Mouse (Mus musculus) neural tube, embryonic 11.5 days (tissue): ENCODE measurements around the gene Rbms3. TPM values are rescaled to one million over a fixed set of nuclear protein-coding genes. Genes with fewer than 3 reads are reported as not detected.

Experiments used
- ATAC-seq: fragments of 200-750 bp; cut with Nextera tagmentation; 2 replicates; pipeline ENCODE4 v1.8.0; 2017; ENCODE audit warnings: moderate number of reproducible peaks, mild to moderate bottlenecking, moderate TSS enrichment, moderate library complexity; ENCODE audit not compliant: insufficient read depth, low FRiP score, low TSS enrichment
- DNase-seq: peaks from one replicate; pipeline ENCODE4 v3.0.0-alpha.2; 2015; ENCODE audit warnings: low spot score
- H3K27ac ChIP-seq: fragments of 300-500 bp; sonication (generic); 2 replicates; pipeline ENCODE4 v1.5.1; 2014; ENCODE audit warnings: low read depth, mild to moderate bottlenecking, low read length
- H3K27me3 ChIP-seq: fragments of 300-500 bp; sonication (generic); 2 replicates; pipeline ENCODE4 v1.6.1; 2014; ENCODE audit warnings: mild to moderate bottlenecking, low read length, mixed read lengths; ENCODE audit not compliant: control insufficient read depth, insufficient read depth
- H3K36me3 ChIP-seq: fragments of 300-500 bp; sonication (generic); 2 replicates; pipeline ENCODE4 v1.6.1; 2014; ENCODE audit warnings: mild to moderate bottlenecking, low read length, moderate library complexity, mixed read lengths; ENCODE audit not compliant: control insufficient read depth, insufficient read depth
- H3K4me1 ChIP-seq: fragments of 300-500 bp; sonication (generic); 2 replicates; pipeline ENCODE4 v1.6.1; 2014; ENCODE audit warnings: low read length, mixed read lengths; ENCODE audit not compliant: control insufficient read depth, insufficient read depth
- H3K4me2 ChIP-seq: fragments of 300-500 bp; sonication (generic); 2 replicates; pipeline ENCODE4 v1.6.1; 2014; ENCODE audit warnings: low read depth, mild to moderate bottlenecking, moderate library complexity
- H3K4me3 ChIP-seq: fragments of 300-500 bp; sonication (generic); 2 replicates; pipeline ENCODE4 v1.5.1; 2014; ENCODE audit warnings: low read depth, low read length
- H3K9ac ChIP-seq: fragments of 300-500 bp; sonication (generic); 2 replicates; pipeline ENCODE4 v1.6.1; 2014; ENCODE audit warnings: mild to moderate bottlenecking, low read length
- H3K9me3 ChIP-seq: fragments of 300-500 bp; sonication (generic); 2 replicates; pipeline ENCODE4 v1.6.1; 2016; ENCODE audit warnings: low read length; ENCODE audit not compliant: control insufficient read depth
- WGBS: fragments of 180-500 bp; shearing (Covaris S2); extraction: QIAGEN DNeasy Blood & Tissue Kit; methylation state at CpG from one replicate; pipeline ENCODE4 v1.1.7; 2014; 5-methylcytosine and 5-hydroxymethylcytosine counted together
- polyA plus RNA-seq: library from polyadenylated mRNA; unstranded; fragments of >200 nt; fragmentation: Nextera tagmentation; extraction: Ambion mirVana; gene quantifications from 2 replicates; pipeline ENCODE4 v1.2.1, GENCODE M21; 2014

Rbms3 gene
- polyA plus RNA-seq, 1 experiment from 2014 or later, result 60.1 TPM

- no peak for ATAC-seq
- H3K9me3 ChIP-seq, result no peaks in the 10 kb centered on the region
- no peak for DNase-seq
- no peaks in the 10 kb centered on the region for H3K36me3 ChIP-seq
- H3K27me3 ChIP-seq, result no peaks in the 10 kb centered on the region
- no peak overlapping the region for H3K9ac ChIP-seq
- H3K4me2 ChIP-seq, result no peak overlapping the region
- H3K4me1 ChIP-seq, result no peaks in the 10 kb centered on the region
- no peak overlapping the region for H3K27ac ChIP-seq
- H3K4me3 ChIP-seq, result no peak overlapping the region
- WGBS, result 91% methylated on average over 4 of the region's 4 CpGs
These were observed 287.4 kb downstream of the Rbms3 start for GRCm38 (mm10) chr9:117342336-117342735.

GRCm38 (mm10) chr9:117330681-117331080 lies 299.0 kb downstream of the Rbms3 start:
- H3K9me3 ChIP-seq, result no peaks in the 10 kb centered on the region
- ATAC-seq, result no peak

GRCm38 (mm10) chr9:117319271-117319670 lies 310.4 kb downstream of the Rbms3 start:
- H3K4me1 ChIP-seq, result no peaks in the 10 kb centered on the region
- H3K27me3 ChIP-seq, result no peaks in the 10 kb centered on the region
- DNase-seq (no peak), ATAC-seq (no peak)
- no peaks in the 10 kb centered on the region for H3K9me3 ChIP-seq
- WGBS, result 92% methylated on average over 3 of the region's 3 CpGs
- H3K9ac ChIP-seq, result no peak overlapping the region
- no peaks in the 10 kb centered on the region for H3K36me3 ChIP-seq
- no peak overlapping the region for H3K4me2 ChIP-seq
- no peak overlapping the region for H3K4me3 ChIP-seq
- H3K27ac ChIP-seq, result no peak overlapping the region

More at GRCm38 (mm10) chr9:117330681-117331080, 299.0 kb downstream of the Rbms3 start:
- Histone ChIP-seq H3K9ac (no peak overlapping the region), H3K27me3 (no peaks in the 10 kb centered on the region), H3K4me2 (no peak overlapping the region), H3K36me3 (no peaks in the 10 kb centered on the region), H3K27ac (no peak overlapping the region), H3K4me3 (no peak overlapping the region), H3K4me1 (no peaks in the 10 kb centered on the region)
- no peak for DNase-seq
- WGBS, result 89% methylated on average over 5 of the region's 5 CpGs

- WGBS, result 68% methylated on average over 4 of the region's 4 CpGs
- H3K9ac ChIP-seq, result no peak overlapping the region
- no peaks in the 10 kb centered on the region for H3K36me3 ChIP-seq
- H3K4me3 ChIP-seq, result no peak overlapping the region
- H3K4me1 ChIP-seq, result no peaks in the 10 kb centered on the region
- H3K9me3 ChIP-seq, result no peaks in the 10 kb centered on the region
- no peak overlapping the region for H3K27ac ChIP-seq
- DNase-seq (no peak), ATAC-seq (no peak)
- H3K4me2 ChIP-seq, result no peak overlapping the region
- no peaks in the 10 kb centered on the region for H3K27me3 ChIP-seq
These were observed 311.3 kb downstream of the Rbms3 start for GRCm38 (mm10) chr9:117318461-117318860.

DNA sequence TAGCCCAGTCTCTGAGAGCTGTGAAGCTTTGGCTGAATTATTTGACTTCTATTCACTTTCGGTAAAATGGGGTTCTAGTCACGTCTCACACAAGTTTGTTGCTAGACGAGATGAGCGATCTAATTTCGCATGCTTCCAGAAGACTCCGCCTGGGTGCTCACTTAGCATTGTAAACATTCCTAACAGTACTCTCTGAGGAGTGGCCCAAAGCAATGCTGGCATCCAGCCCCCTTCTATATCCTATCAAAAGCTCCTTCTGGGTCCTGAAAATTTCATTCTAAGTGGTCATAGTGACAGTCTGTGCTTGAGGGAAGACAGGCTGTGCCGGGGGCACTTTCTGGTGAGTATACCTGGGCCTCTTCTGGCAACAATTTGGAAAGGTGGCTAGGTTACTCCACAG lies 312.5 kb downstream of the Rbms3 start:
- WGBS, result 95% methylated on average over 7 of the region's 7 CpGs
- no peaks in the 10 kb centered on the region for H3K27me3 ChIP-seq
- no peaks in the 10 kb centered on the region for H3K36me3 ChIP-seq
- H3K9me3 ChIP-seq, result no peaks in the 10 kb centered on the region
- no peak overlapping the region for H3K4me3 ChIP-seq
- no peak overlapping the region for H3K27ac ChIP-seq
- H3K4me1 ChIP-seq, result no peaks in the 10 kb centered on the region
- no peak overlapping the region for H3K4me2 ChIP-seq
- ATAC-seq (no peak), DNase-seq (no peak)
- no peak overlapping the region for H3K9ac ChIP-seq

DNA sequence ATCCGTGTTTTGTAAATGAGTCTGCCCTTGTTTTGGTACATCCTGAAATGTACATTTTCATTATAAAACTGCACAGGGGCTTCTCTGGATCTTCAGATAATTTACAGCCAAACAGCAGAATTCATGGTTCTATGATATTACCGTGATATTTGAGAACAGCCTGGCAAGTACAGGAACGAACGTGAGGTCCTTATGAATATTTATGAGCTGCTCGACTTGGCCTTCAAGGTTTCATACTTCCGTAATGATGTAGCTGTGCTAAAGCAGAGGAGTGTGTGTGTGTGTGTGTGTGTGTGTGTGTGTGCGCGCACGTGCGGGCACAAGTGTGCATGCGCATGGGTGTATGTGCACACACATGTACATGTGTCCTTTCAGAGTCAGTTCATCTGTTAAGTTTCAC lies 316.1 kb downstream of the Rbms3 start:
- no peaks in the 10 kb centered on the region for H3K4me1 ChIP-seq
- WGBS, result 89% methylated on average over 11 of the region's 11 CpGs
- ATAC-seq, result no peak
- H3K4me2 ChIP-seq, result no peak overlapping the region
- no peak overlapping the region for H3K4me3 ChIP-seq
- H3K9ac ChIP-seq, result no peak overlapping the region
- H3K27ac ChIP-seq, result no peak overlapping the region
- no peaks in the 10 kb centered on the region for H3K36me3 ChIP-seq
- peaks cover 2% of the 10 kb centered on the region; the same call in 1 of the 2 replicates for H3K9me3 ChIP-seq
- no peak for DNase-seq
- no peaks in the 10 kb centered on the region for H3K27me3 ChIP-seq

- no peak overlapping the region for H3K4me3 ChIP-seq
- H3K27me3 ChIP-seq, result no peaks in the 10 kb centered on the region
- H3K9ac ChIP-seq, result no peak overlapping the region
- H3K36me3 ChIP-seq, result no peaks in the 10 kb centered on the region
- peaks cover 2% of the 10 kb centered on the region; the same call in 1 of the 2 replicates for H3K9me3 ChIP-seq
- H3K4me2 ChIP-seq, result no peak overlapping the region
- no peak overlapping the region for H3K27ac ChIP-seq
- DNase-seq (no peak), ATAC-seq (no peak)
- H3K4me1 ChIP-seq, result no peaks in the 10 kb centered on the region
These were observed 319.9 kb downstream of the Rbms3 start for GRCm38 (mm10) chr9:117309809-117310208.

- H3K27me3 ChIP-seq, result no peaks in the 10 kb centered on the region
- no peak overlapping the region for H3K27ac ChIP-seq
- H3K36me3 ChIP-seq, result no peaks in the 10 kb centered on the region
- H3K4me3 ChIP-seq, result no peak overlapping the region
- H3K9ac ChIP-seq, result no peak overlapping the region
- no peak for DNase-seq
- H3K4me2 ChIP-seq, result no peak overlapping the region
- WGBS, result 85% methylated on average over 7 of the region's 7 CpGs
- no peaks in the 10 kb centered on the region for H3K4me1 ChIP-seq
- ATAC-seq, result no peak
- H3K9me3 ChIP-seq, result no peaks in the 10 kb centered on the region
These were observed 330.7 kb downstream of the Rbms3 start for GRCm38 (mm10) chr9:117298991-117299390.

DNA sequence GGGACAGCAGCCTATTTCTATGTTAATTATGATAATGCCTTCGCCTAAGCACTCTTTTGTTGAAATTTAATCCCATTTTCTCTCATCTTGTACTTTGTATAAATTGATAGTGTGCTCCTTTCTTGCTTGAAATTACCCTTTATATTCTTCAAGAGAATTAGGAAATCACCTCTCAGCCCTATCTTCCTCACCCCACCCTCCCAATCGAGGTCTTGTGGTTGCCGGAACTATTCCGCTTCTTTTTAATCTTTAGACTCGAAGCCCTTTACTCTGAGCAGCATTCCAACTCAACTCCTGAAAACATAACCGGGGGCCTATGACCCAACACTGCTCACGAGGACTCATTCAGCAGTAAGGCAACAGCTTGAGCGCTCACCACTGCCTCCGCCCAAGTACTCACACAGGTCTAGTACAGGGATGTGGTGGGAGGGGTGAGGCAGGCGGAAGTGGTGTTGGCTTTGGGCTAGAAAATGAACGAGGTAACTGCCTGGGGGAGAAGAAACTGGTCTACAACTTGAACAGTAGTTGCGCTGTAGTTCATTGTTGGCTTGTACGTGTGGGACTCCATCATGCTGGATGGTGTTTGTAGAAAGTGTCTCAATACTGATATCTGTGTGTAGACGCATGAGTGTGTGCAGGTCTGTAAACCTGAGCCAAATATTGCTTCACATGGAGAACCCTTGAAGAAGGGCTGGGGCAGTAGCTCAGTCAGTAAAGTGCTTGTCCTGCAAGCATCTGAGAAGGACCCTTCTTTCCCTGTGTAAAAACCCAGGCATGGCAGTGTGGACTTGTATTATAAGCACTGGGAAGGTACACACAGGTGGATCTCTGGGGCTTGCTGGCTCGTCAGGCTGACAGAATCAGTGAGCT lies 331.8 kb downstream of the Rbms3 start:
- Histone ChIP-seq H3K4me2 (no peak overlapping the region), H3K4me1 (no peaks in the 10 kb centered on the region), H3K27me3 (no peaks in the 10 kb centered on the region), H3K27ac (no peak overlapping the region), H3K36me3 (no peaks in the 10 kb centered on the region), H3K9ac (no peak overlapping the region), H3K4me3 (no peak overlapping the region), H3K9me3 (no peaks in the 10 kb centered on the region)
- 48% methylated on average over 15 of the region's 15 CpGs for WGBS
- DNase-seq (no peak), ATAC-seq (no peak)
